Mouse (Mus musculus) adrenal gland, postnatal 14 days (tissue): Measurements from ENCODE around the gene Kalrn. TPM values are rescaled to one million over a fixed set of nuclear protein-coding genes. Genes with fewer than 3 reads are reported as not detected.

ENCODE experiments used
- DNase-seq: peaks from one replicate; pipeline ENCODE4 v3.0.0; 2021; ENCODE audit warnings: mixed read lengths
- total RNA-seq: library from RNA; stranded (reverse); gene quantifications from 2 replicates; pipeline ENCODE4 v1.2.3, GENCODE M21; 2021

Gene Kalrn
- total RNA-seq, 1 experiment from 2014 or later: 12.9 TPM

DNA sequence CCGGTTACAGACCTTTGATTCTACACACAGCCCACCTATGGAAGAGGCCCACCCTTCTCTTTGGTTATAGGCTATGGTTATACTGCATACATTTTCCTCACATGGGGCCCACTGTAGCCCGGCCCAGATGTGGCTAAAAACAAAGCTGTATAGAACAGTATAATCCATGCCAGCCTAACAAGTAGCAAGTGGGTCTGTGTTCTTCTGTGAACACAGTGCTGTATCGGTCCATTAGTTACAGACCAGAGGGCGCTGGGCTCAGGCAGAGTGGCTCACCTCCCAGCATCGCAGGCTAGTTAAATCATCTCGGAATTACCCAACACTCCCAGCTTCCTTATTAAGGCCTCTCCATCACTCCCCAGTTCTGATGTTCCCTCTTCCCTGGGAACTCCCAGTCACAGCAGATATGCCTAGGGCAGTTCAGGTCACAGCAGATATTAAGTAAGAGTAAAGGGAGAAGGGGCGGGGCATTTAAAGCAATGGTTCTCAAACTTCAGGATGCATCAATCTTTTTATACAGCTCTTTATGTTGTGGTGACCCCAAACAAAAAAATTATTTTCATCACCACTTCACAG is 221.7 kb downstream of the Kalrn start:
- DNase-seq: no peak

GRCm38 (mm10) chr16:34347574-34347973 is 225.8 kb downstream of the Kalrn start:
- DNase-seq: peak; percentile 49

DNA sequence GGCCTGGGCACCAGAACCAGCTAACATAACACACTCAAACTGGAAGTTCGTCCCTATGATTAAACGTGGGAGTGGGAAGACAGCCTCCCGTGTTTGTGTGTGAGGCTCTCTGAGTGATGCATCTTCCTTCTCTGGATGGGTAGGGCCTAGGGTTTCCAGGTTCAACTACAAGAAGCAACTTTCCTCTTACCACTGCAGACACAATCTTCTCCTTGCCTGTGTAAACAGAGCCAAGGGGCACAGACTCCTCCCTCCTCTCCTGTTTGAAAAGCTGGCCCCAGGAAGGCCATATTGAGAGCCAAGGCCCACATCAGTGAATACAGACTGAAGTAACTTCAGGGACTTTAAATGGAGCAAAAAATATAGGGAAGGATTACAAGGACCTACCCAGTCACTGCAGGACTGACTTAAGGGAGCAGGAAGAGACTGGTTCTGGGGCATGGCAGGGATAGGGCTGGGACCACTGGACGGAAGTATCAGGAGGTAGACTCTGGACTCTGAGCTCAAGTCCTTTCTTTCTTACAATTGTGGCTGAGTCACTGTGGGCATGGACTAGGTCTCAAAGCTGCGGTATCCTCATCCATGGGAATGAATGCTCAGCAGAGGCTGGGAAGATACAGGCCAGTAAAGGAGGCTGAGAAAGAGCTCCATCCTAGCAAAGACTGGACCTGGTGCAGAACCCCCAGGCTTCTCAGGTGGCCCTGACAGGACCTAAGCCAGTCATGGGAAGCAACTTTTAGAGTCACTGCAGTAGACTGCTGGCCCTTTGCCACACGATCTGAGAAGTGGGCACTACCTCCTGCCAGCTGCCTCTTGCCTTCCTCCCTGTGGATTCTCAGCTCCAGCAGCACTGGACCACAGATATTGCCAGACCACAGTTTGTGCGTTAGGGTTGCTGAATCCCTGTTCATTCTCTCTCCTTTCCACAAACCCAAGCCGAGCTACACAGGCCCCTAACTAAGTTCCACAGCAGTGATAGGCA is 228.1 kb downstream of the Kalrn start:
- no peak for DNase-seq

GRCm38 (mm10) chr16:34343968-34344367 is 229.4 kb downstream of the Kalrn start:
- peak; percentile 67 for DNase-seq

DNA sequence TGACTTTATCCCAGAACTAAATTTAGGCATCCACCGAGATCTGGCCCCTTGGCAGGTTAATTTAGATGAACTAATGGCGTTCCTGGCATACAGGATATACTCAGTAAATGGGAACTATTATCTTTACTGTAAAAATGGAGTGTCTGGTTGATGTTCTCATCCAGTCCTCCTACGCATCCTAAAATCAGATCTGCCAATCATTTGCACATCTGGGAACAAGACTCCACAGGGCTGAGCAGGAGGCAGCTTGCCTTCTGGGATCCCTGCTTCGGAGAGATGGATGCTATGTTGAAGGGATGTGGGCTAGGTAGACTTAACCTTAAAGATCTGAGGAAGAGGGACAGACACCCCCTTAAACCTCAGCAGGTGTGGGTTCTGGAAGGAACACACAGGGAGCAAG is 230.2 kb downstream of the Kalrn start:
- DNase-seq: no peak

DNA sequence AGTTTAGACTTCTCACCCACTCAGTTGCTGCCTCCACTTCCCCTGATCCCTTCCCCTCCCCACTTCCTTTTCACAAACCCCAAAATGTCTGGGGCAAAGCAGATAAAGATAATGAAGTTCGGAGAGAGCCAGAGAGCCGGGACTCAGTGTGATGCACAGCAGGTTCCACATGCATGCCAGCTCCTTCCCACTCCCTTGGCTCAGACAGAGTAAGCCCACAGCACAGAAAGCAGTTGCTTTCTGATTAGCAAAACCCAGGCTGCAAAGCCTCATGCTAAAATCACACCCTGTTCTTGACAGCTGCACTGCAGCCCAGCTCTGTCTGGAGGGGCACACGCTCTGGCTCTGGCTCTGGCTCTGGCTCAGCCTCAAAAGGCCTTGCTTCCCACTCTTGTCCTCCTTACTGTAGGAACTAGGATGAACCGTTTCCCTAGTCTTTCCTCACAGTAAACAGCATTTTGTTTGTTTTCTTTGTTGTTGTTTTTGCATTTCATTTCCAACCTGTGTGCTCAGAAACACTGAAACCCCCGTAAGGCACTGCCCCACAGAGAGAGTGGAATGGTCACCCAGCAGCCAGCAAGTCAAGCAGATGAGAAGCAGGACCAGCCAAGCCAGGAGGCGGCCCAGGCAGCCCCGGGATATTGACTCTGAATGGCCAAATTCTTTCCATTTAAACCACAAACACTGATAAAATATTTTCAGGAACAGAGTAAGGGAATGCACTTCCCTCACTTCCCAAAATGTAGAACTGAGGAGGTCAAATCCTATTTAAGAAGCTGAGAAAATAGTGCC is 230.8 kb downstream of the Kalrn start:
- DNase-seq: no peak

GRCm38 (mm10) chr16:34334919-34335318 is 238.4 kb downstream of the Kalrn start:
- peak; percentile 52 for DNase-seq

DNA sequence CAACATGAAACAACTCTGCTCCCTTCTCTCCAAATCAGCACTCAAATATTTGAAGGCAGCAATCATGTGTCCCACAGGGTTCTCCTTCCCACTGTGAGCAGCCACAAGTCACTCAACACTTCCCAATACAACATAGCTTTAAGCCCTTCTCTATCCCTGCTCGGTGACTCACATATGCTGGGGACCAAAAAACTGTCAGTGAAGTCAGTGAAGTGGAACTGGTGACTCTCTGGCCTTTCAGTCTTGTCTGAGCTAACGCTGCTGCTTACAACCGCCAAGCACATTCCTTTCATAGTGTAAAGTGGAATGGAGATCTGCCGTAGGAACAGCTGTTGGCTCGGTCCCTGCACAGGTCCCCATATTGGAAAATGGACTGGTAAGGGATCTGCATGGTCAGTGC is 241.7 kb downstream of the Kalrn start:
- no peak for DNase-seq

DNA sequence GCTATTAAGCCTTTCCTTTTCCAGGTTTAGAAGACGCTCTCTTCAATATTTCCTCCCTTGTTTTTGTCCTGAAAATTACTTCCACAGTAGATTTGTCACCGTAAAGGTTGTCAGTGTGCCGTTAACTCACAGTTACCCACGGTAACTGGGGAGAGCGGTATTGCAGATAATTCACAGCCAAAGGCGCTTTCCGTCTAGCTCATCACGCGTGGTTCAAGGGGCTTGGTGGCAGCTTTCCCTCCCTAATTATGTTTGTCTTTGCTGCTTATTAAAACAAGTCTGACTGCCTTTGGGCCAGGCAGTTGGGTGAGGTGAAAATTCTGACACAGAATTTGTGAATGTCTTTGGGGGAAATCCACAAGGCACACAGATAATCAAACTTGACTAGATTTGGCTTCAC is 243.5 kb downstream of the Kalrn start:
- DNase-seq: no peak

DNA sequence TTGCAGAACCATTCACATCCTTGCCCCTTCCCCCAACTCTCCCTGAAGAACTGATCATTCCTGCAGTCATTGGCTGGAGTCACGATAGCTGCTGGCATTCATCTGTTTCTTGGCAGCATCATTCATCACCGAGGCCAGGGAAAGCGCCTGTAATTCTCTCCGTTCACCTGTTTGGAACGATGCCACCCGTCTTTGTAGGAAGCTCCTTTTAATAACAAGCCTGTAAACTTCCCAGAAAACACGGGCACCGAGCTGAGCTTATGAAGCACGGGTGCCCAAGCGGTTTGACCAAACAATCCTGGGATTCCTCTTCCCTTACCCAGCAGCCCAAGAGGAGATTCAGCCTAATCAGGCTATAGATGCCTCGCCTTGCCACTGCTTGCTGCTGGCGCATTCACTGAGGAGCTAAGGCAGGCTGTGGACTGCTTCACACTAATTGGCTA is 243.9 kb downstream of the Kalrn start:
- DNase-seq: no peak

DNA sequence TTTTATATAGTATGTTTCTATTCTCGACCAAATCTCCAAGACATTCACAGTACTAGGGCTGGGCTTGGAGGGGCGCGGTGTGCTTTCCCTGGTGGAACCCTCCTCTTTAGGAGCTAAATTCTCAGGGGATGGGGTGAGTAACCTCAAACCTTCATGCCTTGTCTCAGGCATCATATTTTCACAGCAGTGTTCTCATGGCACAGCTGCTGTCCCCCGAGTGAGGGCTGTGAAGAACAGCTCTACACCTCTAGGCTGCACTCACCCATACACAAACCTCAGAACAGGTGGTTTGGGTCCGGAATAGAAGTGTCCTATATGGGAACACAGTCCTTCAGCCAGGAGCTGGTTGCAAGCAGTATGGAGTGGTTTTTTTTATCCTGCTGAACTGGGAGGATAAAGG is 245.4 kb downstream of the Kalrn start:
- no peak for DNase-seq

DNA sequence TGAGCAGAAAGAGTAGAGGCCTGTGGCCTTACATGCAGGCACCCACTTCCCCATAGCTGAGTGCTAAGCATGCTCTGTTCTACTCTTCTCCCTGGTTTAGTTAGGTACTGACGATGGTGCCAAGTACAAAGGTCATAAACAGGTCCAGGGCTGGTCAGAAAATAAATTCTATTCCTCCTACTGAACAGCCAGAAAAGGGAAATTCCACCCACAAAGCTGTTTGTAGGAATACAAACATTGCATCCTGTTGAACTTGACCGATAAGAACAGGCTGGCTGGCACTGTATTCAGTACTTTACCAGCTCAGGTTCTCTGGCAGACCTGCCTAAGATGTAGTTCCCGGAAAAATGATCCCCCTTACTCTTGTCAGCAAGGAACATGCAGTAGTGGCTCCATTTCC is 247.5 kb downstream of the Kalrn start:
- no peak for DNase-seq

- no peak for DNase-seq
Observed at GRCm38 (mm10) chr16:34325161-34325560, 248.2 kb downstream of the Kalrn start.

GRCm38 (mm10) chr16:34324735-34325134 is 248.6 kb downstream of the Kalrn start:
- no peak for DNase-seq

DNA sequence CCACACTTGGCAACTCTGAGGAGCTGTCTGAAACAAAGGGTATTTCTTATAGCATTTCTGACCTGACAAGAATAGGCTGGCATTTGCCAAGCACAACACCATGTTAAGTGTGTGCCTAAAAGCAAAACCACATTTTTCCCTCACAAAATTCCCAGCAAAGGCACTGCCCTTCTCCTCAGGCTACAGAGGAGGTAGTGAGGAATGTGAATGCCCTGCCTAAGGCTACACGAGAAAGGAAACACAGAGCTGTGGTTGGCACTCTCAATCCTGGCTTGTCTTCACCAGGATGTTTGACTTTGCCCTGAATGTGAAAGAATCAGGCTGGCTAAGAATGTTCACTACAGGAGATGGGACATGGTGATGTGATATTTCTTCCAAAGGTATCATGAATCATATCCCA is 249.8 kb downstream of the Kalrn start:
- no peak for DNase-seq

DNA sequence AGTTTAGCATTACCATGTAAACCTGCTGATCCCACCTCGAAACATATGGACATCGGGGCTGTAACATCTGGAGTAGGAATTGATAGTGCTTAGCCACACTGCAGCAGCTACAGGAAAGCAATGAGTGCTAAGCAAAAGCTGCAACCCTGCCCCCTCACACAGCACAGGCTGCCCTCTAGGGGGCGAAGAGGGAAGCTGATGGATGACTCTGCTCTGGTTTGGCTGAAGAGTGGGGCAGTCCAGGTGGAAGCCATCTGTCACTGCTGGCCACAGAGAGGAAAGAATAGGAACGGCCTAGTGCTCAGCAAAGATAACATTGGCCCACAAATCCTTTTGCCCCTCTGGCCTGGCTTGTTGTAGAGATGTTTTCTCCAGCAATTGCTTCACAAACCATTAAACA is 250.8 kb downstream of the Kalrn start:
- DNase-seq: peak; percentile 74

DNA sequence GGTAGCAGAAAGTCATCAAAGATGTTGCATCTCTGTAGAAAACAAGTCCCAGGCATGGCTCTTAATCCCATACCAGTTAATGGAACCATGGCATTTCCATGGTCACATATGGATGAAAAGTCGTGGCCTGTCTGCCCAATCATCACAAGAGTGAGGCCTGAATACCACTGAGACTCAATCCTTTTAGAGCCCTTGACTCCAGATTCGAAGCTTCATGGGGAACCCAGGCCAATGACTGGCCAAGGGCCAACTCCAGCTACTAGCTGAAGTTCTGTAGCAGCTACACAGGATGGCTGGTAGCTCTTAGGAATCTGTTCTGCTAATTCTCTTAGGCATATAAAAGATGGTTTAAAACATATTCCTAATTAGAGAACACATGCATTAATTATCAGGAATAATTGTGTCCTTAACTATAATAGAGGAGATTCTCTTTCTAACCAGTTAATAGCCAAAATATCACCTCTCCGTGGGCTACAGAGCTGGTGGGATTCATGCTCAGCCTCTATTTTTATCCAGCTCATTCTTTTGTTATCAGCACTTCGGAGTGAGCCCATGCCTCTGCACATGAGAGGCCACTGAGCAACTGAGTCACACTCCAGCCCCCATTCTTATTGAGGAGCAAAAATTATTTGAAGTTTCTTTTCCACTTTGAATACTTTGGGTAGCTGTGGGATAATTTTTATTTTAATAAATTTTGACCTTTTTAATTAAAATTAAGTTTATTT is 252.1 kb downstream of the Kalrn start:
- no peak for DNase-seq

- no peak for DNase-seq
Observed at GRCm38 (mm10) chr16:34320023-34320800, 253.1 kb downstream of the Kalrn start.

DNA sequence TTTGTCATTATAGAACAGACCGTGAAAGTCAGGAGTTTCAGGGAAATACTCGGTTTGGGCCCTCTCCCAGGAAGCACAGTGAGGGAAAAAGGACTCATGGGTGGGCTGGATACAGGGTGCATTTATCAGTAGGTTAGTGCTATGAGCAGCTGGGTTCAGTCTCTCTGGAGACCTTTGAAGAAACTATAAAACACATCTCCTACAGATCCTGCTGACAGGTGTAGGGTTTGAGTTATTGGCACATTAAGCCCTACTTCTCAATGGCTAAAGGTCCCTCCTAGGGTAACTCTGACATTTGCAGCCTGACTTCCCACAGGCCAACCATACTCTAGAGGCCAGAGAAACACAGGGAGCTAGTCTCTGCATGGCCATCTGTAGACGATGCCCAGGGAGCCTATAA is 256.2 kb downstream of the Kalrn start:
- DNase-seq: no peak

GRCm38 (mm10) chr16:34316253-34316652 is 257.1 kb downstream of the Kalrn start:
- no peak for DNase-seq

DNA sequence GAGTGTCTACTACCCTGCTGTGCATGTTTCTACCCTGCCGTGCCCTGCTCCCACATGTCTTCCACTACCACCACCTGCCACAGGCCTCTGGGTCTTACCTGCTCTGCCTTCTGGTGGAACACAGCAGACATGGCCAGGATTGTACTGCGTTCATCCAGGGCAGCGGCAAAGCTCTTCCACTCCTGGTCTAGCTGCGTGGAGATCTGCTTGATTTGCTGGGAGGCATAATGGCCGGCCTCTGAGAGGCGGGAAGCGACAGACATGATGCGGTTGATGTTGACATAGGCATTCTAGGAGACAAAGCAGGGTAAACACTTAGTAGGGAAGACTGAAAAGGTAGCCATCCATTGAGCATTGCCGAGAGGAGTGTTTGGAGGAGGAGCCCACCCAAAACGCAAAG is 259.3 kb downstream of the Kalrn start:
- DNase-seq: no peak
